Mouse (Mus musculus) midbrain, embryonic 16.5 days (tissue): ENCODE data around the gene Pgr. TPM values are rescaled to one million over a fixed set of nuclear protein-coding genes. Genes with fewer than 3 reads are reported as not detected.

ENCODE experiments used
- ATAC-seq: fragments of 200-750 bp; cut with Nextera tagmentation; 2 replicates; pipeline ENCODE4 v1.8.0; 2017; ENCODE audit warnings: moderate TSS enrichment
- H3K27ac ChIP-seq: fragments of 300-500 bp; sonication (generic); 2 replicates; pipeline ENCODE4 v1.5.1; 2014; ENCODE audit warnings: mild to moderate bottlenecking, low read length, mixed read lengths
- H3K27me3 ChIP-seq: fragments of 300-500 bp; sonication (generic); 2 replicates; pipeline ENCODE4 v1.6.1; 2014; ENCODE audit warnings: low read depth, low read length, mixed read lengths; ENCODE audit not compliant: control insufficient read depth, insufficient read depth
- H3K36me3 ChIP-seq: fragments of 300-500 bp; sonication (generic); 2 replicates; pipeline ENCODE4 v1.6.1; 2014; ENCODE audit warnings: mild to moderate bottlenecking, low read length, moderate library complexity, mixed read lengths; ENCODE audit not compliant: control insufficient read depth, insufficient read depth
- H3K4me1 ChIP-seq: fragments of 300-500 bp; sonication (generic); 2 replicates; pipeline ENCODE4 v1.6.1; 2014; ENCODE audit warnings: mild to moderate bottlenecking, low read length, mixed read lengths; ENCODE audit not compliant: control insufficient read depth, insufficient read depth
- H3K4me2 ChIP-seq: fragments of 300-500 bp; sonication (generic); 2 replicates; pipeline ENCODE4 v1.6.1; 2014; ENCODE audit warnings: mild to moderate bottlenecking, low read length, mixed read lengths
- H3K4me3 ChIP-seq: fragments of 300-500 bp; sonication (generic); 2 replicates; pipeline ENCODE4 v1.5.1; 2014; ENCODE audit warnings: low read depth, mild to moderate bottlenecking, low read length, moderate library complexity, mixed read lengths
- H3K9ac ChIP-seq: fragments of 300-500 bp; sonication (generic); 2 replicates; pipeline ENCODE4 v1.6.1; 2014; ENCODE audit warnings: low read depth, low read length, mixed read lengths
- H3K9me3 ChIP-seq: fragments of 300-500 bp; sonication (generic); replicated peaks from 2 replicates; pipeline ENCODE4 v1.6.1; 2014; ENCODE audit warnings: mild to moderate bottlenecking, low read length, mixed read lengths; ENCODE audit not compliant: control insufficient read depth, poor library complexity, severe bottlenecking
- WGBS: fragments of 180-500 bp; shearing (Covaris S2); extraction: QIAGEN DNeasy Blood & Tissue Kit; methylation state at CpG from one replicate; pipeline ENCODE4 v1.1.7; 2014; 5-methylcytosine and 5-hydroxymethylcytosine counted together
- polyA plus RNA-seq: library from polyadenylated mRNA; unstranded; fragments of >200 nt; fragmentation: Nextera tagmentation; extraction: Ambion mirVana; gene quantifications from 2 replicates; pipeline ENCODE4 v1.2.1, GENCODE M21; 2015

The Pgr gene
- polyA plus RNA-seq, 1 experiment from 2014 or later = 4.4 TPM

GRCm38 (mm10) chr9:9001170-9001569, 101.5 kb downstream of the Pgr start:
- no peak overlapping the region for H3K4me2 ChIP-seq
- no peak overlapping the region for H3K4me3 ChIP-seq
- H3K36me3 ChIP-seq = peaks cover 7% of the 10 kb centered on the region
- H3K27ac ChIP-seq = no peak overlapping the region
- no peaks in the 10 kb centered on the region for H3K27me3 ChIP-seq
- H3K9me3 ChIP-seq = no peaks in the 10 kb centered on the region
- no peak for ATAC-seq
- no peak overlapping the region for H3K9ac ChIP-seq
- H3K4me1 ChIP-seq = no peaks in the 10 kb centered on the region

GRCm38 (mm10) chr9:9015108-9015507, 115.5 kb downstream of the Pgr start:
- H3K4me1 ChIP-seq = no peaks in the 10 kb centered on the region
- H3K36me3 ChIP-seq = no peaks in the 10 kb centered on the region
- H3K27me3 ChIP-seq = no peaks in the 10 kb centered on the region
- H3K4me3 ChIP-seq = no peak overlapping the region
- WGBS = 95% methylated on average over 2 of the region's 2 CpGs
- no peaks in the 10 kb centered on the region; the same call in 1 of the 2 replicates for H3K9me3 ChIP-seq
- no peak for ATAC-seq
- H3K9ac ChIP-seq = no peak overlapping the region
- H3K27ac ChIP-seq = no peak overlapping the region
- H3K4me2 ChIP-seq = no peak overlapping the region

Other genes with a start within 250 kb of the Pgr start
- 0.50 and 0.72 TPM in 2 replicates for gene Gm16485, start 72.0 kb downstream of the Pgr start, polyA plus RNA-seq